Mouse (Mus musculus): ENCODE results near the gene Slc39a11. TPM values are rescaled to one million over a fixed set of nuclear protein-coding genes. Genes with fewer than 3 reads are reported as not detected.

The Slc39a11 gene
- polyA plus RNA-seq, 1 experiment, result 6.5 TPM

DNA sequence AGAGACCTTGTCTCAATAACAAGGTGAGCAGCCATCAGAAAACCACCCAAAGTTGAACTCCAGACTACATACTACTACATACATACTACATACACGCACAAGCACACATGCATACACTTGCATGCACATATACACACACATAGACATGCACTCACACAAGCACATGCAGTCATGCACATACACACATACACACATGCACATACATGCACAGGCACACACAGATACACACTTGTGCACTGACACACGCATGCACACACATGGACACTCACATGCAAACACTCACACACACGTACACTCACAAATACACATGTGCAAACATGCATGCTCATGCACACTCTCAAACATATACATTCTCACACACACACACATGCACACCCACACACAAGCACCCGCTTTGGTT is 242.4 kb downstream of the Slc39a11 start:
- no peak overlapping the region for H3K4me3 ChIP-seq (ENCODE audit: insufficient read depth, low read depth, low read length)
- H3K4me1 ChIP-seq (ENCODE audit: control insufficient read depth, insufficient read depth, insufficient read length, low read length), result no peaks in the 10 kb centered on the region
- H3K27ac ChIP-seq (replicated peaks; ENCODE audit: low read depth, low read length), result no peak overlapping the region

DNA sequence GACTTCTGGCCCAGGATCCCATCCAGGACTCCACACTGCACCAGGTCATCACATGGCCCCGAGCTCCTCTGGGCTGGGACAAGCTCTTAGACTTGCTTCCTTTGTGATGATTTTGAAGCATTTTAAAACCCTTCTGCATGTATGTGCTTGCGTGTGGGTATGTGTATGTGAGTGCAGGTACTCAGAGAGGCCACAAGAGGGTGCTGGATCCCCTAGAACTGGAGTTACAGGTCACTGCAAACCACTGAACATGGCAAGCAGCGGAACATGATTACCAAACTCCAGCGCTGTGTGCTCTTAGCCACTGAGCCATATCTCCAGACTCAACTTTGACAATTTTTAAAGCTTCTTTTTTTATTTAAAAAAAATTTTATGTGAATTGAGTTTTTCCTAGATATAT is 249.0 kb downstream of the Slc39a11 start:
- Histone ChIP-seq H3K27ac (replicated peaks; ENCODE audit: low read depth, low read length) (no peak overlapping the region), H3K4me1 (ENCODE audit: control insufficient read depth, insufficient read depth, insufficient read length, low read length) (no peaks in the 10 kb centered on the region), H3K4me3 (ENCODE audit: insufficient read depth, low read depth, low read length) (no peak overlapping the region)

DNA sequence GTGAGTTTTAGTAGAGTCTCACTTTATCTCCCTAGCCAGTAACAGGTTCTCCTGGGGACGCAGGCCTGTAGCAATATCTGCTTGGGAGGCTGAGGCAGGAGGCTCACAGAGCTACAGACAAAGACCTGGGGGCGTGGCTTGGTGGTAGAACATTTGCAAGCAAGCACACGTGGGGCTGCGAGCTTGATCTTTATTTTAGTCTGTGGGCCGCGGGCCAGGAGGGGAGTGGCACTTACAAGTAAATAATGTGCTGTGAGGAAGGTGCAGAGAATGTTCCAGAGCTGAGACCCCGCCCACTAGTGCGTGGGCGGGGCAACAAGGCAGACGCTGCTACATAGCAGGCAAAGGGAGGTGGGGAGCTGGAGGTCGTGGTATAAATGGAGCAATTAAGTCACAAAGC is 250.3 kb downstream of the Slc39a11 start:
- Histone ChIP-seq H3K4me1 (ENCODE audit: control insufficient read depth, insufficient read depth, insufficient read length, low read length) (no peaks in the 10 kb centered on the region), H3K27ac (replicated peaks; ENCODE audit: low read depth, low read length) (no peak overlapping the region), H3K4me3 (ENCODE audit: insufficient read depth, low read depth, low read length) (no peak overlapping the region)

GRCm38 (mm10) chr11:113397394-113397793 is 252.5 kb downstream of the Slc39a11 start:
- no peak overlapping the region for H3K27ac ChIP-seq (replicated peaks; ENCODE audit: low read depth, low read length)
- H3K4me1 ChIP-seq (ENCODE audit: control insufficient read depth, insufficient read depth, insufficient read length, low read length), result no peaks in the 10 kb centered on the region
- no peak overlapping the region for H3K4me3 ChIP-seq (ENCODE audit: insufficient read depth, low read depth, low read length)

DNA sequence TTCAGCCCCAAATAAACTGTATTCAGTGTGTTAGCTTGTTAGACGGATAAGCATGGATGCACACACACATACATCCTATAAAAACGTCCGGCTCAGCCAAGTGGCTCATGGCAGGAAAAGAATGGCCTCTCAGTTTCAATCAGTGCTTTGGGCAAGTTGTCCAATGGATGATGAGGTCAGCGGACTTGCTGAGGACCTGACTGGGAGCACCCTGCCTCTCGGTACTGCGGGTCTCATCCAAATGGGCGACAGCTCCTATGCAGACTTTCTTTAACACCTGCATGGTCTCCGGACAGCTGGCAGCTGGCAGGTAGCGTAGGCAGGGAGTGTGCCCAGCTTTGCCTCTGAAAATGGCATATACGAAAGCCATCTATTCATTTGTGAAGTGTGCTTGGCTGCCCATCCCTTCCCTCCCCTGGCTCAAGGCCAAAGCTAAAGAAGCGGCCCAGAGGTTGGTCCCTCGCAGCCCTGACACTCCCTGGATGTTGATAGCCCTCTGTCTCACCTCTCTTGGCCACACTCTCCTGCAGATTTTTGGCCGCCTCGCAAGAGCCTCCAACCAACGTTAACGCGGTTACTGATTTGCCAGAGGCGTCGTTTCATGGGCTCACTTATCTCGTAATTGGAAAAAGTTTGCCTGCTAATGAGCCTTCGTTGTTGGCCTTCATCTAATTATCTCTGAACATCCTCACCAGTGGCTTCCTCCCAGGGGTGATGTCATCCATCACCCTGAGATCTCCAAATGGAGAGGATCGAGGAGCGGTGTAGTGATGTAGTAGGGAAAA is 256.3 kb downstream of the Slc39a11 start:
- Histone ChIP-seq H3K4me3 (ENCODE audit: insufficient read depth, low read depth, low read length) (no peak overlapping the region), H3K27ac (replicated peaks; ENCODE audit: low read depth, low read length) (no peak overlapping the region), H3K4me1 (ENCODE audit: control insufficient read depth, insufficient read depth, insufficient read length, low read length) (no peaks in the 10 kb centered on the region)

DNA sequence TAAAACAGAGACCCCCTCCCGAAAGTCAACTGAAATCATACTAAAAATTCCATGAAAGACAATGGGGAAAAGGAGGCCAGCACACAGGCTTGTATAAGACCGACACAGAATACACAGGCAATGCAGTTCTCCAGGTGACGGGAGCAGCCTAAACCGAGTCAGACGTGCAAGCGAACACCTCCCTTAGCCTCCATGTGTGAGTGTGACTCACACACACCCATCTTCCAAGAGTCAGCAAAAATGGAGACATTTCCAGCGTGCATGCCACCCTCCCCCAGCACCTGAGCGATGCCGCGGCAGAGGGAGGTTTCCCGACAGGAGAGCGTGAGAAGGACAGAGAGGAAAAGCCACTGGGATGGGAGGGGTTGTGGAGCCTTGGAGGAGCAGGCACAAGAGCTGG is 258.2 kb downstream of the Slc39a11 start:
- Histone ChIP-seq H3K4me1 (ENCODE audit: control insufficient read depth, insufficient read depth, insufficient read length, low read length) (no peaks in the 10 kb centered on the region), H3K4me3 (ENCODE audit: insufficient read depth, low read depth, low read length) (no peak overlapping the region), H3K27ac (replicated peaks; ENCODE audit: low read depth, low read length) (no peak overlapping the region)

DNA sequence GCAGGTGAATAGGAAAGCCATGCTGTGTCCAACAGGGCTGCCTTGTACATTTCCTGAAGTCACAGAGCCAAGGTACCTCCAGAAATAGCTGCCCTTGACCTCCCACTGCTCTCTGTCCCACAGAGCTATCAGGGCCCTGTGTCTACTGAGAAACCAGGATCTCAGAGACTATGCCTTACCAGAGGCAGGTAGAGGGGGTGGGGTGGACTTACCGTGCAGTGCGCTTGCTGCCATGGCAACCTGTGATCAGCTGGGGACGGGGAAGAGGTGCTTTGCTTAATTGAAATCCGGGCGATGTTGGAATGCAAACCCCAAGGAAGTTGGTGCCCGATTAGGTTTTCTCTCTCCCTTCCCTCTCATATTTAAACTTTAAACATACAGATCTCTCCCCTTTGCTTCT is 260.2 kb downstream of the Slc39a11 start:
- H3K27ac ChIP-seq (replicated peaks; ENCODE audit: low read depth, low read length), result no peak overlapping the region
- H3K4me3 ChIP-seq (ENCODE audit: insufficient read depth, low read depth, low read length), result no peak overlapping the region
- H3K4me1 ChIP-seq (ENCODE audit: control insufficient read depth, insufficient read depth, insufficient read length, low read length), result no peaks in the 10 kb centered on the region

GRCm38 (mm10) chr11:113382674-113383571 is 267.0 kb downstream of the Slc39a11 start:
- H3K4me3 ChIP-seq (ENCODE audit: insufficient read depth, low read depth, low read length), result no peak overlapping the region

DNA sequence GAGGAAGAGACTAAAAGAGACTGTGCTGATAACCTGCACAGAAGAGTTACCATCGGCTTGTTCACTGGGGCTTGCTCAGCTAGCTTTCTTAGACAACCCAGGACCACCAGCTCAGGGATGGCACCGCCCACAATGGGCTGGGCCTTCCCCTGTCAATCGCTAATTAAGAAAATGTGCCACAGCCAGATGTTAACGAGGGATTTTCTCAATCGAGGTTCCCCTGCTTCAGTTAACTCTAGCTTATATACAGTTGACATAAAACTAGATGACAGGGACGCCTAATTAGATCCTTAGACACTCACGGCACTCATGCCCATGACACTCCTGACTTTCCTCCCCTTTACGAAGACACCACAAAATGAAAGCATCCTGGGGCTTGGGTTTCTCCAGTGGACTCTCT is 268.3 kb downstream of the Slc39a11 start:
- Histone ChIP-seq H3K4me1 (ENCODE audit: control insufficient read depth, insufficient read depth, insufficient read length, low read length) (no peaks in the 10 kb centered on the region), H3K4me3 (ENCODE audit: insufficient read depth, low read depth, low read length) (no peak overlapping the region), H3K27ac (replicated peaks; ENCODE audit: low read depth, low read length) (no peak overlapping the region)

More at GRCm38 (mm10) chr11:113382674-113383571, 267.0 kb downstream of the Slc39a11 start:
- H3K27ac ChIP-seq (replicated peaks; ENCODE audit: low read depth, low read length), result no peak overlapping the region
- H3K4me1 ChIP-seq (ENCODE audit: control insufficient read depth, insufficient read depth, insufficient read length, low read length), result no peaks in the 10 kb centered on the region

DNA sequence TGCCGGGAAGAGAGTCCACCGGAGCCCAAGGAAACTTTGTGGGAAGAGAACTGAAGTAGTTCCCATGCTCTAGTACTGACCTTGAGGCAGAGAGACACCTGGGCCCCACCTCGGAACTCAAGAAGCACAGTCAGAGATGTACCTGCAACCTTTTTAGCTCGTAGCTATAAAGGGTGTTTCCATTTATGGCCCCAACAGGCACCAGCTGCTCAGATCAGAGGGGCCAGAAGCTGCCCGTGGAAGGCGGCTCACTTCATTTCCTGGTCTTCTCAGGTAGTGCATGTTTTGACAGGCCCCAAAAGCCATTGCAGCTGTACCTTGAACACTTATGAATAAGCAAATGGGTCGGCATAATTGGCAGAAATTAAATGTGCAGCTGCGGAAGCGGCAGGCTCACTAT is 271.0 kb downstream of the Slc39a11 start:
- H3K27ac ChIP-seq (replicated peaks; ENCODE audit: low read depth, low read length), result no peak overlapping the region

DNA sequence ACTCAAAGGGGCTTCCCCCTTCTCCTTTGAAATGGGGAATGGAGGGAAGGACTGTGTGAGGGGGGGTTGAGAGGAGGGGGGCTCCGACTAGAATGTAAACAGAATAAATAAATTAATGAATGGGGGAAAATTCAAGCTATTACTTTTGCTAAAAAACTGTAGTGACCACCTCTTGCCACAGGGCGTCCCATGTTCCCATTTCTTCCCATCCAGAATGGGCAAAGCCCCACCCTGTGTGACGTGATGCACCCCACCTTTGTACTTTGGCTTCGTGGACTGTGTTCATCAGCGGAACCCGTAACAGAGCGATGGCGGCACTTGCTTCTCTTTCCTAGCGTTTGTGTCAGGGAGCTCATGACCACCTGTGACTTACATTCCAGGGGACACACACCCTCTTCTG is 273.8 kb downstream of the Slc39a11 start:
- no peaks in the 10 kb centered on the region for H3K4me1 ChIP-seq (ENCODE audit: control insufficient read depth, insufficient read depth, insufficient read length, low read length)
- no peak overlapping the region for H3K27ac ChIP-seq (replicated peaks; ENCODE audit: low read depth, low read length)
- no peak overlapping the region for H3K4me3 ChIP-seq (ENCODE audit: insufficient read depth, low read depth, low read length)

More for the DNA sequence above, 271.0 kb downstream of the Slc39a11 start:
- H3K4me1 ChIP-seq (ENCODE audit: control insufficient read depth, insufficient read depth, insufficient read length, low read length), result no peaks in the 10 kb centered on the region
- H3K4me3 ChIP-seq (ENCODE audit: insufficient read depth, low read depth, low read length), result no peak overlapping the region

DNA sequence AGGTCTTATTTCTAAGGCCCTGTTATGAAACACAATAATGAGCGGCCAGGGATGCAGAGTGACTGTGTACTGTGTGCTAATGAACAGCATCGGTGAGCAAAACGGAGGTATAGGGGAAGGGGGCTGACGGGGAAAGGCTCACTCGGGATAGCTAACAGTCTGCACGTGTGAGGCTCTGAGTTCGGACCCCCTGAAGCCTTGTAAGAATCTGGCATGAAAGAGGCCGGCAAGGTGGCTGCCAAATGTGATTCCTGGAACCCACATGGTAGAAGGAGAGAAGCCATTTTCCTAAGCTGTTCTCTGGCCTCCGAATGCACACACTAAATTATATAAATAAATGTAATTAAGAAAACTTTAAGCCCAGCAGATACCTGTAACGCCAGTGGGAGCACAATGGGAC is 276.0 kb downstream of the Slc39a11 start:
- no peak overlapping the region for H3K27ac ChIP-seq (replicated peaks; ENCODE audit: low read depth, low read length)
- no peaks in the 10 kb centered on the region for H3K4me1 ChIP-seq (ENCODE audit: control insufficient read depth, insufficient read depth, insufficient read length, low read length)
- no peak overlapping the region for H3K4me3 ChIP-seq (ENCODE audit: insufficient read depth, low read depth, low read length)

DNA sequence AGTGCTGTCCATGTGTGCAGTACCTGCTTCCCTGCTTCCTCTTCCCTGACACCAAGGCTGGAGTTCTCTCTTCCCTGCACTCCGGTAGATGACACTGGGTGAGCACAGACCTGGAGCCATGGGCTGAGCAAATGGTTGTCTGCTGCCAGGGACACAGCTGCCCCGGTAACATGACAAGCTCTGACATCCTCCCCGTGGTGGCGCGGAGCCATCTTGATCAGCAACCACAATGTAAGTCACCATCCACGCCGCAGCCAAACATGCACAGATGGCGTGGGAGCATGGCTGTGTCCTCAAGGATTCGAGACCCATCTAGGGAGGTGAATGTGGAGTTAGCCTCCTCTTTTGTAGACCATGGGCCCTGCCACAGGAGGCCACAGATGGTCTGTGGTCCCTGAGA is 276.5 kb downstream of the Slc39a11 start:
- H3K27ac ChIP-seq (replicated peaks; ENCODE audit: low read depth, low read length), result no peak overlapping the region
- H3K4me3 ChIP-seq (ENCODE audit: insufficient read depth, low read depth, low read length), result no peak overlapping the region
- no peaks in the 10 kb centered on the region for H3K4me1 ChIP-seq (ENCODE audit: control insufficient read depth, insufficient read depth, insufficient read length, low read length)

DNA sequence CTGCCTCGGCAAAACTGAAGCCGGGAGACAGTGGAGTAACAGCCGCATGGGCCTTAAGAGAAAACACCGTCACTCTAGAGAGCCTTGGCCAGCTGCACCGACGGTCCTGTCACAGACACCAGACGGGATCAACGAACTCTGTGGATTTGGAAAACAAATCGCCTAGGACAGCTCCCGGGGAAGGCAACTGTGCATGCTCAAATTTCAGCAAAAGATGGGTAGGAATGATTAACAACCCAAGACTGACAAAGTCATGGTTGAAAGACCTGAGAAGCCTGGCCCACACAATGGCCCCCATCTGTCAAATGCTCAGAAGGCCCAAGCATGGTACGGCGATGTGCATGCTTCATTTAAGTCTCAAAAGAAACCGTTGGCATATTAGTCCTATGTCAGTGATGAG is 281.8 kb downstream of the Slc39a11 start:
- Histone ChIP-seq H3K4me1 (ENCODE audit: control insufficient read depth, insufficient read depth, insufficient read length, low read length) (no peaks in the 10 kb centered on the region), H3K27ac (replicated peaks; ENCODE audit: low read depth, low read length) (no peak overlapping the region)

DNA sequence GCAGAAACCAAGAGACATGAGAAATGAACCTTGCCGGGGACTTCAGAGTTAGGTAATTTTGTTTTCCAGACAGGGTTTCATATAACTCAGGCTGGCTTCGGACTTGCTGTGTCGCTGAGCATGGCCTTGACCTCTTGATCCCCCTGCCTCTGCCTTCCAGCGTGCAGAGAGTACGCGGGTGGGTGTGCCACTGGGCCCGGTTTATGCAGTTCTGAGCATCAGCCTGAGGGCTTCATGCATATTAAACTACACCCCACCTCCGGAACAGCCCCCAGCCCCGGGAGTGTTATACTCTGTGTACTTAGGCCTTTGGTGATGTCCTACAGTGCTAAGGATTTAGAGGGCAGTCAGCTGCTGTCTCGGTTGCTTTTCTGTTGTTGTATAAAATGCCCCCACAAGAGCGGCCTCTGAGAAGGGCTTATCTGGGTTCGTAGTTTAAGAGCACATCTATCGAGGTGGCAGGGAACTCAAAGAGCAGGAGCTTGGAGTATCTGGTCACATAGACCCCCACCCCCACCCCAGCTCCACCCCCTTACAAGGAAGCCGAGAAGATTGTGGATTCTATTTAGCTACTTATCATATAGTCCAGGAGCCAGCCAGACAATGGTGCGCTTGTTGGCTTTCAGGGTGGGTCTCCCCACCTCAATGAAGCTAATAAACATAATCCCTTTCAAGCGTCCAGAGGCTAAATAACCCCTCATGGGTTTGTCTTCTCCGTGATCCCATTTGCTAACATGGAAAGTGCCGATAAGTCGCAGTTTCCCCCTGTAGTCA is 283.4 kb downstream of the Slc39a11 start:
- H3K4me3 ChIP-seq (ENCODE audit: insufficient read depth, low read depth, low read length), result no peak overlapping the region
- H3K4me1 ChIP-seq (ENCODE audit: control insufficient read depth, insufficient read depth, insufficient read length, low read length), result no peaks in the 10 kb centered on the region
- H3K27ac ChIP-seq (replicated peaks; ENCODE audit: low read depth, low read length), result no peak overlapping the region

More for the DNA sequence above, 281.8 kb downstream of the Slc39a11 start:
- no peak overlapping the region for H3K4me3 ChIP-seq (ENCODE audit: insufficient read depth, low read depth, low read length)

Data from brown adipose tissue, adult 24 weeks (tissue).